Mouse (Mus musculus): ENCODE data around the gene Cckbr. TPM values are rescaled to one million over a fixed set of nuclear protein-coding genes. Genes with fewer than 3 reads are reported as not detected.
A peak's percentile ranks its signal among the peaks of the same experiment; 100 is the strongest.

The Cckbr gene
- total RNA-seq, 2 experiments from 2014 or later = 13.2 to 14.5 TPM

DNA sequence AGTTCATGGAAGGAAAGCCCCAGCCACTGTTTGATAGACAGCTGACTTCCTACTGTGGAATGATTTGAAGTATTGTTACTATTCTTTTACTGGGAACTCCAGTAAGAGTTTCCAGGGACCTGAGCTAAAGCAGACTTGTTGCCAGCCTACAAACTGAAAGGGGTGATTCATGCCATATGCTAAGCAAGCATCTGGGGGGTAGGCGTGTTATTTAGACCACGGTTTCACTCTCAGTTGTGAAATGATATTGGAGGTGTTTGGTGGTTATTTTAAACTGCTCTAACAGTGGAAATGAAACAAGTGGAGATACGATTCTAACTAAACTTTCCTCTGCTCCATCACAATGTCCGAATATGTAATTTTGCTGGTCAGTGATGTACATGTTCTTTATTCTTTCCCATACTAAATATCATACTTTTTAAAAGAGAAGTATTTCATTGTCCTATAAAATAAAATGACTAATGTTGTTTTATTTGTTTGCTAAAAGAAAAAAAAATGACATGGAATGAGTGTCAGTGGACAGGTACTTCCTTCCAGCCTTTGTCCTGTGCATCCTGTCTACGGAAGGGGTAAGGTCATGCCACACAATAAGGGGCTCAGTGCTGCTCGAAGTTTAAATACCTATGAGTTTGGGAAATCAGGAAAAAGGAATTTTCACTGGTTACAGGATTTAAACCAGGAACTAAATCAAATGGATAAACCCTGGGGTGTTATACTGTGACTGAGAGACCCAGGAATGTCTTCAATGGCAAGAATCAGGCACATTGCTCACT lies 61.8 kb downstream of the Cckbr start:
- no peak for DNase-seq (ENCODE audit: low spot score in 2 of 2)

GRCm38 (mm10) chr7:105497881-105498280 lies 72.3 kb downstream of the Cckbr start:
- no peak for DNase-seq (ENCODE audit: low spot score in 2 of 2)

GRCm38 (mm10) chr7:105498854-105499492 lies 73.4 kb downstream of the Cckbr start:
- no peak for DNase-seq (ENCODE audit: low spot score in 2 of 2)

GRCm38 (mm10) chr7:105499676-105500075 lies 74.1 kb downstream of the Cckbr start:
- DNase-seq (ENCODE audit: low spot score in 2 of 2) = no peak

DNA sequence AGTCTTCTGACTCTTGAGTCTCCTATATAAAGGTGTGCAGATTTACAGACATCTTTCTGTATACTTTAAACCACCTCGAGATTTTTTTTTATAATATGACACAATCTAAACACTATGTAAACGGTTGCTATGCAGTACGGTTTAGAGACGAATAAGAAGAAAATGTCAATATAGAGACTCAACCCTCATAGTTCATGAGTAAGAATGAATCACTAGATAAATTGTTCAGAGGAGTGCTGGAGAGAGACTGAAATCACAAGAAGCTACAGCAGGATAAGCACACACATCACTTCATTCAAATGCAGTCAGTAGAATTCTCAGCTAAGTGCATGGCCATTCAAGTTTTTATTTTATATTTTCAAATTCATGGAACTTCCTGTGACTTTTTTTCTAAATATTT lies 76.5 kb downstream of the Cckbr start:
- DNase-seq (ENCODE audit: low spot score in 2 of 2) = no peak

DNA sequence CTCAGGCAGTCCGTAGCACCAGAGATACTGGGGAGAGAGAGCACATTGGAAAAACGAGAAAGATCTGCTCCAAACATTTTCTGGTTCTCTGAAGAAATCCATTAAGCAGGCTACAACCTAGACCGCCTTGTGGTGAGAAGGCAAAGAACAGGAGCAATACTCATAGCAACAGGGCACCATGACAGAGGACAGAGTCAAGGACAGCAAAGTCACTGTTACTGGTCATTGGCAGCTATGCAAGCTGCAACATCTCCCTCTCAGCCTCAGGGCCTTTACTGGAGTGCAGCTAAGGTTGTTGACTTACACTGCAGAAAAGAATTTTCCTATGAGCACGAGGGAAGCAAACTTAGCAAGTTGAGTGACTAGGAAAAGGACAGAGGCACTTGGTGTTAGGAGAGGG lies 81.7 kb downstream of the Cckbr start:
- no peak for DNase-seq (ENCODE audit: low spot score in 2 of 2)

DNA sequence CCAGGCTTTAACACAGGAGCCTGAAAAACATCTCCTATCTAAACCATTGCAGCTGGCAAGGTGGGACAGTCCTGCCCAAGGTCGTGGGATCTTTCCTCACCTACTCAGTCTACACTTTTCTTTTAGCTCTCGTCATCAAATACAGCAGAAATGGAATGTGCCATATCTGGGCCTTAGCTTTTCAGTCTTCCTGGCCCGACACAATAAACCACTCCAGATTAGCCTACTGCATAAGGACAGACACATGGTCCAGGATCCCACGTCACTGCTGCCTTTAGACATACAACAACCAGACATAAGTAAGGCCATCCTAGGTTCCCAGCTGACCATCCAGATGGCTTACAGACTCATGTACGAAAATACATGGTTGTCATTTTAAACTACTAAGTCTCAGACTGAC lies 84.6 kb downstream of the Cckbr start:
- no peak for DNase-seq (ENCODE audit: low spot score in 2 of 2)

GRCm38 (mm10) chr7:105513845-105514291 lies 88.3 kb downstream of the Cckbr start:
- no peak for DNase-seq (ENCODE audit: low spot score in 2 of 2)

DNA sequence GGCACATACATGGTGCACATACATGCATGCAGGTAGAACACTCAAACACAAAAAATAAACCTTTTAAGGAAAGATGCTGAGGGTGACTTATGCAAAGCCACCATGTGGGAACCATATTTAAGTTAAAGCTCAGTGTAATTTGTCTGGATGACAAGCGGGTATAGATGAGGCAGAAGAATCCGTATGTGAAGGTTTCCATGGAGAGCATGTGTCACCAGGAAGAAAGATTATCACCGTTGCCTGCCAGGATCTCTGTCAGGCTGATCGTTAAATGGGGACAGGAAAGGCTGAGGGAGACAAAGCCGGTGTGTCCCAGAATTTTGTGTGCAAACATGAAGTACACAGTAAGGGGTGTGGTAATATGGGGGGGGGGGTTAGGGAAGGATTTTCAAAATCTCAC lies 89.0 kb downstream of the Cckbr start:
- no peak for DNase-seq (ENCODE audit: low spot score in 2 of 2)

- DNase-seq (ENCODE audit: low spot score in 2 of 2) = peak; percentile 58 to 65
Measured at GRCm38 (mm10) chr7:105515178-105515577, 89.6 kb downstream of the Cckbr start.

DNA sequence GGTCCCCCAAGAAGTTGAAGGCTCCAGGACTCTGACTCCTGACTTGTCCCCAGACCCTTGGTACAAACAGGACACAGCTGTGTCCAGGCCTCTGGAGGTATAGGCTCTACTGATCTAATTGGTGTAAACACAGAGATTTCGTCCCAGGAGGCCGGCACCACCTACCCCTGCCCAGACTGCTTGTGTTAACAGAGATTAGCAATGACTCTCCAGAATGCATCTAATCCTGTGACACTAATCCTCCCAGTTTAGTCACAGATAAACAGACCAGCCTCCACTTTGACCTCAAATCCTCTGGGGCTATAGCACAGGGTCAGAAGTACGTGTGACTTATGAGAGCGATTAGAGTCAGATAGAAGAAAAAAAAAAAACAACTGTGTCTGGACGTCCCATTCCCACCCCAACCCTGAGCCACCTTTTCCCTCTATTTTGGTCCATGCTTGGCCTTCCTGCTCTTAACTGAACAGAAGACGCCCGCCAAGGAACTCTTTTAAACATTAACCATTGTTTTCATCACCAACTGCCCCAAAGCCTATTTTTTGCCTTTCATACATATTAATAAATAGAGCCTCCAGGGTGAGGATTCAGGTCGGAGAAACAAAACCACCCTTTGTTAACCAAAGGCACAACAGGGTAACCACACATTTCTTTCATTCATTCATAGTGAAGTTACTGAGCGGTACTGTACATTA lies 91.3 kb downstream of the Cckbr start:
- DNase-seq (ENCODE audit: low spot score in 2 of 2) = no peak

- no peak for DNase-seq (ENCODE audit: low spot score in 2 of 2)
Measured at GRCm38 (mm10) chr7:105519336-105519735, 93.8 kb downstream of the Cckbr start.

- DNase-seq (ENCODE audit: low spot score in 2 of 2) = no peak
Measured at GRCm38 (mm10) chr7:105519771-105520170, 94.2 kb downstream of the Cckbr start.

GRCm38 (mm10) chr7:105520201-105520600 lies 94.7 kb downstream of the Cckbr start:
- no peak for DNase-seq (ENCODE audit: low spot score in 2 of 2)

Other genes with a start within 250 kb of the Cckbr start
- not detected for gene Olfr685, start 239.7 kb upstream of the Cckbr start, total RNA-seq (2021)
- gene Olfr686, start 218.2 kb upstream of the Cckbr start, total RNA-seq (2021) = not detected
- gene Olfr688, start 137.6 kb upstream of the Cckbr start, total RNA-seq (2021) = not detected
- gene Olfr689, start 114.6 kb upstream of the Cckbr start, total RNA-seq (2021) = not detected
- under 1 TPM; 0.80 to 0.85 TPM for gene Olfr690, start 91.6 kb upstream of the Cckbr start, total RNA-seq (2021)
- gene Olfr691, start 83.5 kb upstream of the Cckbr start, total RNA-seq (2021) = under 1 TPM; 0.22 to 0.75 TPM
- not detected for gene Olfr692, start 57.5 kb upstream of the Cckbr start, total RNA-seq (2021)
- not detected for gene Gm5901, start 50.7 kb upstream of the Cckbr start, total RNA-seq (2021)
- gene Fam160a2, start 25.7 kb upstream of the Cckbr start, total RNA-seq (2021) = 10 to 100 TPM; 57.9 to 61.3 TPM
- under 1 TPM; 0.33 to 0.69 TPM for gene Cnga4, start 21.2 kb upstream of the Cckbr start, total RNA-seq (2021)
- gene Cavin3, start 56.6 kb downstream of the Cckbr start, total RNA-seq (2021) = 10 to 100 TPM; 13.7 to 13.8 TPM
- gene Smpd1, start 128.6 kb downstream of the Cckbr start, total RNA-seq (2021) = 10 to 100 TPM; 87.0 to 89.8 TPM
- gene Apbb1, start 155.9 kb downstream of the Cckbr start, total RNA-seq (2021) = 100 to 1,000 TPM; 350 to 357 TPM
- gene Hpx, start 174.4 kb downstream of the Cckbr start, total RNA-seq (2021) = not detected
- gene Trim3, start 207.8 kb downstream of the Cckbr start, total RNA-seq (2021) = 100 to 1,000 TPM; 138 to 143 TPM
- gene Timm10b, start 214.3 kb downstream of the Cckbr start, total RNA-seq (2021) = 10 to 100 TPM; 78.0 to 81.7 TPM
- gene Arfip2, start 214.7 kb downstream of the Cckbr start, total RNA-seq (2021) = 10 to 100 TPM; 85.7 to 91.8 TPM
- gene Gm45799, start 214.8 kb downstream of the Cckbr start, total RNA-seq (2021) = 10 to 100 TPM in 1 of 2 experiments, 1 to 10 TPM in 1; 9.6 to 12.7 TPM
- gene Dnhd1, start 225.1 kb downstream of the Cckbr start, total RNA-seq (2021) = 1 to 10 TPM; 5.1 to 5.9 TPM